Mouse (Mus musculus) small intestine, adult 2 months (tissue): Measurements from ENCODE around the gene Cd19.
"Not testable (repeated sequence)": the region's sequence is repeated elsewhere in the genome, so short reads cannot be mapped to it uniquely, and the experiment has no call there.

Source experiments
- CTCF ChIP-seq: fragments of 200-500 bp; IDR thresholded peaks from 2 replicates; pipeline ENCODE4 v1.5.1; 2012; ENCODE audit warnings: low read depth, mild to moderate bottlenecking, control low read depth, inconsistent platforms, low read length, moderate library complexity, mixed read lengths; ENCODE audit not compliant: insufficient replicate concordance, insufficient read length; ENCODE audit errors: extremely low read depth
- POLR2A ChIP-seq: fragments of 200-500 bp; IDR thresholded peaks from 2 replicates; pipeline ENCODE4 v1.6.1; 2012; ENCODE audit warnings: low read depth, mild to moderate bottlenecking, control low read depth, inconsistent platforms, low read length, moderate library complexity

DNA sequence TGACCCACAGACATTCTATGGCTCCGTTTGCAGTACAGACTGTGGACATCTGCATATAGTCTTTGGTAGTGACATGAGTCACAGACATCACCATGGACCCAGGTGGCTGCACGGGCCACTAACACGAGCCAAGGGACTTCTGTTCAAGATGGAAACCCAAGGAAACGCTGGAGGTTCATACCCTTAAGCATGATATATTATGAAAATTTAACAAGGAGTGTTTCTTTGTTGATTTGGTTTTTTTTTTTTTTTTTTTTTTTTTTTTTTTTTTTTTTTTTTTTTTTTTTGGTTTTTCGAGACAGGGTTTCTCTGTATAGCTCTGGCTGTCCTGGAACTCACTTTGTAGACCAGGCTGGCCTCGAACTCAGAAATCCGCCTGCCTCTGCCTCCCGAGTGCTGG lies 12.2 kb downstream of the Cd19 start:
- not testable (repeated sequence) for TF ChIP-seq POLR2A, CTCF
